Mouse (Mus musculus): Measurements from ENCODE around the gene Olfr394. TPM values are rescaled to one million over a fixed set of nuclear protein-coding genes. Genes with fewer than 3 reads are reported as not detected.
"Not testable (repeated sequence)": the region's sequence is repeated elsewhere in the genome, so short reads cannot be mapped to it uniquely, and the experiment has no call there.

Gene Olfr394
- polyA plus RNA-seq (2015; fragmentation: Nextera tagmentation; extraction: Ambion mirVana): not detected in 2 replicates

DNA sequence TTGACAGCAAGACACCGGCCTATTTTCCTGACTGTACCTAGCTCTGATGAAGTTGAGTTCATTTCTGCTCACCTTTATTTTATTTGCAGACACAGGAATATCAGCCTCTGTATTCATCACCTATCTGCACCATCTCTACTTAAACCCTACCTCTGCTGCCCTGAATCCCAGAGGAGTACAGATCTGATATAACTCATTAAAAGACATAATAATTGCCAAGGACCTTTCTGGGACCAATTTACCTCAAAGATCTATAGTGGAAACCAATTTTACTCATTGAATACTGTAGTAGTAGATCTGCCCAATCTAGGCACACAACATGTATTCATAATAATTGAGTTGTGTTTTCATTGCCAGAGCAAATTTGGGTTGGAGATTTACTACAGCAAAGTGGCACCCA, at the start of gene Olfr394:
Olfr394 (minus strand) TSS at position 101 of the 400 bp plus-strand sequence.
- Histone ChIP-seq H3K27ac (no peak within 1 kb of the TSS), H3K4me2 (no peak within 1 kb of the TSS), H3K9ac (no peak within 1 kb of the TSS), H3K36me3 (no peaks in the 10 kb centered on the region), H3K27me3 (no peaks in the 10 kb centered on the region), H3K9me3 (no peaks in the 10 kb centered on the region), H3K4me3 (no peak within 1 kb of the TSS), H3K4me1 (no peaks in the 10 kb centered on the region)
- WGBS: 81% methylated on average over 1 of the region's 1 CpGs
- ATAC-seq (ENCODE audit: insufficient number of reproducible peaks, insufficient read depth, low FRiP score, low TSS enrichment, low read depth): no peak

DNA sequence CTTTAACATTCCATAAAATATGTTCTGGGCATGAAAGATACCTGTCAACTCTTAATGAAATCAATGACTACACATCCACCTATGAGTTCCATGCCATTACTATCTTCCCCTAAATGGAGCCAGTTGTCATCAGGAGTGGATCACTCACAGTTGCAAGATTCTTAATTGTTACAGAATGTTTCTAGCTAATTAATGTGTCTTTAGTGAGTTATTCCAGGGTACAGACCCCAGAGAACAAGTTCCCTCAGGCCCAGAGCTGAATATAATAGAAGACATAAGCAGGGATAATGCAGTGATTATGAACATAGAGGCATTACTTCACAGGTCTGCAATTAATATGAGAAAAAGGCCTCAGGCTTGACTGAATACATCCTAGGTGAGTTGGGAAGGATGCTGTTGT, 45.8 kb upstream of the Olfr394 start, which contains the start of gene Olfr23:
Olfr23 (plus strand) TSS at position 301 of the 400 bp plus-strand sequence.
- no peak within 1 kb of the TSS for H3K4me2 ChIP-seq

DNA sequence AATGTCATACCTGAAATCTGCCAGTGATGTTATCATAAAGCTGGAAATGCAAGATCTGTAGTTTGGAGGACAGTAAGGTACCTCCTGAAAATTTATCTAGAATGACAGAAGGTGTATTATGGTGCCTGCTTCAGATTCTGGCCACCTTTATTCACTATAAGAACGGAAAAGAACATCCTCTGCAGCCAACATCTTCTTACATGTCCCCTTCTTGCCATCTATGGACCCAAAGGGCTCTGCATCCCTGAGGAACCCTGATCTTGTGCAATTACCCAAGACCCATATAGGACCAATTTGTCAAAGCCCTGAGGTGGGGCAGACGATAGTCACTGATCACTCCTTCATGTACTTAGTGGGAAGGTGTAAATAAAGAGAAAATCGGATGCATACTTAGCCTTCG, 18.6 kb upstream of the Olfr394 start, which contains the start of gene Olfr395:
Olfr395 (minus strand) TSS at position 101 of the 400 bp plus-strand sequence.
- ATAC-seq (ENCODE audit: insufficient number of reproducible peaks, insufficient read depth, low FRiP score, low TSS enrichment, low read depth); H3K4me3 ChIP-seq; H3K27me3 ChIP-seq; H3K4me2 ChIP-seq; H3K36me3 ChIP-seq; H3K4me1 ChIP-seq; H3K9ac ChIP-seq; H3K27ac ChIP-seq; H3K9me3 ChIP-seq: not testable (repeated sequence)
- 80% methylated on average over 4 of the region's 4 CpGs for WGBS

More for the DNA sequence above, 45.8 kb upstream of the Olfr394 start, which contains the start of gene Olfr23:
- Histone ChIP-seq H3K9me3 (no peaks in the 10 kb centered on the region), H3K36me3 (no peaks in the 10 kb centered on the region), H3K4me3 (no peak within 1 kb of the TSS), H3K27me3 (no peaks in the 10 kb centered on the region), H3K9ac (no peak within 1 kb of the TSS), H3K4me1 (no peaks in the 10 kb centered on the region), H3K27ac (no peak within 1 kb of the TSS)
- no peak for ATAC-seq (ENCODE audit: insufficient number of reproducible peaks, insufficient read depth, low FRiP score, low TSS enrichment, low read depth)

DNA sequence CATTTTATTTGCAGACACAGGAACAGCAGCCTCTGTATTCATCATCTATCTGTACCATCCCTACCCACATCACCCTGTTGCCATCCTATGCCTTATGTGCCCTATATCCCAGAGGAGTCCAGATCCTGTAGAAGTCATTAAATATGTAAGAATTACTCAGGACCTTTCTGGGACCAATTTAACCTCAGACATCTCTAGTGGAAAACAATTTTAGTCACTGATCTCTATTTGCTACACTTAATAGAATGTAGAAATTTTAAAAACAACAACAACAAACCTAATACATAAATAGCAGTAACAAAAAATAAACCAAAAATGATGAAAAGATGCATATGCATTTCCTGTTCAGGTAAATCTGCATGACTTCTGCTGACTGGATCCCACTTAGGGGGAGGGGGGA, 39.2 kb downstream of the Olfr394 start, which contains the start of gene Olfr393:
Olfr393 (minus strand) TSS at position 101 of the 400 bp plus-strand sequence.
- Histone ChIP-seq H3K27me3 (no peaks in the 10 kb centered on the region), H3K9me3 (0 out of 2 replicates have a peak, but pooled peaks cover 5% of the 10 kb centered on the region), H3K9ac (no peak within 1 kb of the TSS), H3K4me3 (no peak within 1 kb of the TSS), H3K4me2 (no peak within 1 kb of the TSS), H3K36me3 (no peaks in the 10 kb centered on the region), H3K4me1 (no peaks in the 10 kb centered on the region), H3K27ac (no peak within 1 kb of the TSS)
- ATAC-seq (ENCODE audit: insufficient number of reproducible peaks, insufficient read depth, low FRiP score, low TSS enrichment, low read depth): no peak

Other genes starting within 250 kb of the Olfr394 start
- not detected in 2 replicates for gene Zfp735, start 202.0 kb downstream of the Olfr394 start, polyA plus RNA-seq (2015; fragmentation: Nextera tagmentation; extraction: Ambion mirVana)
- gene Olfr389, start 110.1 kb downstream of the Olfr394 start, polyA plus RNA-seq (2015; fragmentation: Nextera tagmentation; extraction: Ambion mirVana): not detected in 2 replicates
- gene Olfr390, start 107.8 kb downstream of the Olfr394 start, polyA plus RNA-seq (2015; fragmentation: Nextera tagmentation; extraction: Ambion mirVana): not detected in 2 replicates
- gene Olfr391-ps, start 87.7 kb downstream of the Olfr394 start, polyA plus RNA-seq (2015; fragmentation: Nextera tagmentation; extraction: Ambion mirVana): not detected in 2 replicates
- gene Olfr392, start 73.7 kb downstream of the Olfr394 start, polyA plus RNA-seq (2015; fragmentation: Nextera tagmentation; extraction: Ambion mirVana): not detected in 2 replicates
- not detected in 2 replicates for gene Olfr393, start 39.3 kb downstream of the Olfr394 start, polyA plus RNA-seq (2015; fragmentation: Nextera tagmentation; extraction: Ambion mirVana)
- gene Olfr395, start 18.5 kb upstream of the Olfr394 start, polyA plus RNA-seq (2015; fragmentation: Nextera tagmentation; extraction: Ambion mirVana): not detected in 2 replicates
- 0.14 TPM in 1 of 2 replicates, not detected in the other for gene Olfr23, start 45.9 kb upstream of the Olfr394 start, polyA plus RNA-seq (2015; fragmentation: Nextera tagmentation; extraction: Ambion mirVana)
- not detected in 2 replicates for gene Olfr397, start 70.0 kb upstream of the Olfr394 start, polyA plus RNA-seq (2015; fragmentation: Nextera tagmentation; extraction: Ambion mirVana)
- gene Olfr398, start 99.6 kb upstream of the Olfr394 start, polyA plus RNA-seq (2015; fragmentation: Nextera tagmentation; extraction: Ambion mirVana): not detected in 2 replicates
- gene Olfr139, start 165.8 kb upstream of the Olfr394 start, polyA plus RNA-seq (2015; fragmentation: Nextera tagmentation; extraction: Ambion mirVana): not detected in 2 replicates
- gene Olfr399, start 165.8 kb upstream of the Olfr394 start, polyA plus RNA-seq (2015; fragmentation: Nextera tagmentation; extraction: Ambion mirVana): 0.15 TPM in 1 of 2 replicates, not detected in the other
- gene Zfp616, start 179.2 kb upstream of the Olfr394 start, polyA plus RNA-seq (2015; fragmentation: Nextera tagmentation; extraction: Ambion mirVana): not detected in 2 replicates
- not detected in 2 replicates for gene Olfr401, start 222.9 kb upstream of the Olfr394 start, polyA plus RNA-seq (2015; fragmentation: Nextera tagmentation; extraction: Ambion mirVana)

All from embryonic facial prominence, embryonic 13.5 days (tissue).